Mouse (Mus musculus) lung, adult 2 months (tissue): ENCODE measurements around the gene Vill. TPM values are rescaled to one million over a fixed set of nuclear protein-coding genes. Genes with fewer than 3 reads are reported as not detected.

Experiments used
- DNase-seq: peaks from one replicate; pipeline ENCODE4 v3.0.0; 2022
- H3K4me1 ChIP-seq: fragments of 200-500 bp; 2 replicates; pipeline ENCODE4 v1.6.1; 2011; ENCODE audit warnings: low read length; ENCODE audit not compliant: control insufficient read depth, insufficient read depth
- H3K4me3 ChIP-seq: fragments of 200-500 bp; replicated peaks from 2 replicates; pipeline ENCODE3; 2011; ENCODE audit warnings: low read depth, mild to moderate bottlenecking, control low read depth, low read length; ENCODE audit errors: extremely low read depth
- CTCF ChIP-seq: fragments of 200-500 bp; IDR thresholded peaks from 2 replicates; pipeline ENCODE4 v1.5.1; 2011; ENCODE audit warnings: mild to moderate bottlenecking, low read length, control low read depth; ENCODE audit not compliant: insufficient read depth
- POLR2A ChIP-seq: fragments of 200-500 bp; IDR thresholded peaks from 2 replicates; pipeline ENCODE4 v1.6.1; 2011; ENCODE audit warnings: low read depth, mild to moderate bottlenecking, control low read depth, low read length, borderline replicate concordance; ENCODE audit errors: extremely low read depth
- WGBS: fragments of 180-500 bp; shearing (Covaris S2); methylation state at CpG from one replicate; pipeline ENCODE4 v1.1.7; 2018; 5-methylcytosine and 5-hydroxymethylcytosine counted together
- polyA plus RNA-seq: library from polyadenylated mRNA; depleted of rRNA; stranded (reverse); fragments of >200 nt; gene quantifications from 2 replicates; pipeline ENCODE4 v1.2.3, GENCODE M21; 2012

The Vill gene
- polyA plus RNA-seq, 1 experiment, result 20.2 TPM

GRCm38 (mm10) chr9:119034069-119034468, 18.5 kb upstream of the Vill start:
- DNase-seq, result no peak
- no peak overlapping the region for H3K4me3 ChIP-seq
- WGBS, result 87% methylated on average over 8 of the region's 8 CpGs
- TF ChIP-seq CTCF (no peak), POLR2A (no peak)
- H3K4me1 ChIP-seq, result peaks cover 12% of the 10 kb centered on the region

GRCm38 (mm10) chr9:119034676-119035665, 17.6 kb upstream of the Vill start:
- no peak for DNase-seq
- WGBS, result 92% methylated on average over 29 of the region's 29 CpGs
- no peak for TF ChIP-seq CTCF
- TF ChIP-seq POLR2A, result no peak
- Histone ChIP-seq H3K4me3 (no peak overlapping the region), H3K4me1 (peaks cover 7% of the 10 kb centered on the region)

- DNase-seq, result no peak
- no peak overlapping the region for H3K4me3 ChIP-seq
- H3K4me1 ChIP-seq, result peaks cover 6% of the 10 kb centered on the region
- TF ChIP-seq POLR2A (no peak), CTCF (no peak)
- 41% methylated on average over 7 of the region's 7 CpGs for WGBS
Observed at GRCm38 (mm10) chr9:119035836-119036235, 16.7 kb upstream of the Vill start.

GRCm38 (mm10) chr9:119037076-119037730, 15.4 kb upstream of the Vill start:
- H3K4me3 ChIP-seq, result no peak overlapping the region
- no peak for DNase-seq
- H3K4me1 ChIP-seq, result peaks cover 2% of the 10 kb centered on the region
- 69% methylated on average over 15 of the region's 15 CpGs for WGBS
- TF ChIP-seq CTCF, result no peak
- TF ChIP-seq POLR2A, result no peak

DNA sequence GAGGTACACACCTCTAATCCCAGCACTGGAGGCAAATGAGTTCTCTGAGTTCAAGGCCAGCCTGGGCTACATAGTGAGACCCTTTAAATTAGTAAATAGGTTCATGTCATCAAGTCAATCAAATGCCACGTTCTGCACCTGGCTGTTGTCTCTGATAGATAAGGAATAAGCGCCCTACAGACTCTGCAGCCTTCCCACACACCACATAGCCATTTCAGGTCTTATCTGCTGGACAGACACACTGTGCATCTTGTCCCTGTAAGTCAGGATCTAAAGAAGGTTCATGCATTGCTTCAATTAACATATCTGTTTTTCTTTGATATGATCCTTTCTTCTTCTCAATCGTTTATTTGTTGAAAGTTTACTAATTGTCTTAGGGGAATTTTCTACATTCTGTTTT, 14.0 kb upstream of the Vill start:
- H3K4me1 ChIP-seq, result no peaks in the 10 kb centered on the region
- WGBS, result 83% methylated on average over 3 of the region's 3 CpGs
- DNase-seq, result no peak
- no peak overlapping the region for H3K4me3 ChIP-seq
- no peak for TF ChIP-seq CTCF
- TF ChIP-seq POLR2A, result no peak

GRCm38 (mm10) chr9:119040101-119040775, 12.3 kb upstream of the Vill start:
- Histone ChIP-seq H3K4me3 (no peak overlapping the region), H3K4me1 (no peaks in the 10 kb centered on the region)
- whole genome bisulfite sequencing, result 87% methylated on average over 15 of the region's 15 CpGs
- TF ChIP-seq CTCF, result no peak
- no peak for DNase-seq

DNA sequence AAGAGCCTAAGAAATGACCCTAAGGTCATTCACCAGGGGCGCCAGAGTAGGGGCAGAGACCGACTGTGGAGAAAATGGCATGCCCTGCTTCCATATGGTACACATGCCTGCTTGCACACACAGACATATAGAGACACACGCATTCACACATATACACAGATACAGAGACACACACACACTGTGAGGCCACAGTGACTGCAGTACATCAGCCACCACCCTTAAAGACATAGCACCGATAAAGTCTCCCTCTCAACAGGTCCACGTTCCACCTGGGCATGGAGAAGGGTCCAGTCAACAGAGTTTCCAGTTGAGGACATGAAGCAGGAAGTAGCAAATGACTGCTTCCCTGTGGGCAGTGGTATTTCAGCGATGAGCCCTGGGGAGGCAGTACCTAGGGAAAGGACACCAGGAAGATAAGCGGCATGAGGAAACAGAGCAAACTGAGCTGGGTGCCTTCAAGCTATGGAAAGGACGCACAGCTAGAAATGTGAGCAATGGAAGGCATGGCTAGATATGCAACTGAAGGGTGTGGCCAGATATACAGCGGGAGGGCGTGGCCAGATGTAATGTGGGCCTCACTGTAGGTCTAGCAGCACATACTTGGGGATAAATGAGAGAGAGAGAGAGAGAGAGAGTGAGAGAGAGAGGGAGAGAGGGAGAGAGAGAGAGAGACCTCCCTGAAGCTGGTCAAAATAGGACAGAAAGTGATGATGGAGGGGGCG, 4.2 kb upstream of the Vill start:
- 71% methylated on average over 11 of the region's 11 CpGs for WGBS
- TF ChIP-seq POLR2A (no peak), CTCF (no peak)
- peaks cover 12% of the 10 kb centered on the region; the same call in 1 of the 2 replicates for H3K4me1 ChIP-seq
- no peak overlapping the region for H3K4me3 ChIP-seq
- DNase-seq, result no peak

DNA sequence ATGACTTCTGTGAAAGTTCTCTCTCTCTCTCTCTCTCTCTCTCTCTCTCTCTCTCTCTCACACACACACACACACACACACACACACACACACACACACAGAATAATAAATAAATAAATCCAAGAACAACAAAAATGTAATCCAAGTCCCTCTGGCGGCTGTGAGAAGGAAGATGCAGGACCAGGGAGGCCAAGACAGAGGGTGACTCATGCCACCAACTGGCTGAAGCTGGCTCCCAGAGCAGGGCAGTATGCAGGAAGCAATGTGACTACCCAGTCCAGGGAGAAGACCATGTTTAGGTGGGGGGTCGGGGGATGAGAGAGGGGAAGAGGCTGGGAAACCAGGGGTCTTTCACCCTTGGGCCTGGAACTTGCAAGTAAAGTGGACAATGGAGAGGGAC, 1.4 kb upstream of the Vill start:
- peak; percentile 39; the same call in 1 of the 2 replicates for TF ChIP-seq CTCF
- no peak for TF ChIP-seq POLR2A
- DNase-seq, result no peak
- H3K4me3 ChIP-seq, result no peak overlapping the region
- peaks cover 12% of the 10 kb centered on the region; the same call in 1 of the 2 replicates for H3K4me1 ChIP-seq
- WGBS, result 52% methylated on average over 2 of the region's 2 CpGs

GRCm38 (mm10) chr9:119053964-119054576, 1.5 kb downstream of the Vill start:
- WGBS, result 62% methylated on average over 9 of the region's 9 CpGs
- no peak for DNase-seq
- Histone ChIP-seq H3K4me1 (peaks cover 12% of the 10 kb centered on the region; the same call in 1 of the 2 replicates), H3K4me3 (no peak overlapping the region)
- TF ChIP-seq CTCF (no peak), POLR2A (no peak)
